Mouse (Mus musculus) kidney, embryonic 16.5 days (tissue): ENCODE results near the gene Ptger1. TPM values are rescaled to one million over a fixed set of nuclear protein-coding genes. Genes with fewer than 3 reads are reported as not detected.

Experiments used
- ATAC-seq: fragments of 200-750 bp; cut with Nextera tagmentation; 2 replicates; pipeline ENCODE4 v1.8.0; 2017; ENCODE audit warnings: moderate TSS enrichment; ENCODE audit not compliant: low FRiP score, low TSS enrichment
- H3K27ac ChIP-seq: fragments of 300-500 bp; sonication (generic); 2 replicates; pipeline ENCODE4 v1.5.1; 2014; ENCODE audit warnings: low read length
- H3K27me3 ChIP-seq: fragments of 300-500 bp; sonication (generic); 2 replicates; pipeline ENCODE4 v1.6.1; 2014; ENCODE audit warnings: low read length, control low read depth, mixed read lengths; ENCODE audit not compliant: insufficient read depth
- H3K36me3 ChIP-seq: fragments of 300-500 bp; sonication (generic); 2 replicates; pipeline ENCODE4 v1.6.1; 2014; ENCODE audit warnings: low read length, control low read depth, mixed read lengths; ENCODE audit not compliant: insufficient read depth
- H3K4me1 ChIP-seq: fragments of 300-500 bp; sonication (generic); 2 replicates; pipeline ENCODE4 v1.6.1; 2014; ENCODE audit warnings: low read length, control low read depth, mixed read lengths; ENCODE audit not compliant: insufficient read depth
- H3K4me2 ChIP-seq: fragments of 300-500 bp; sonication (generic); replicated peaks from 2 replicates; pipeline ENCODE4 v1.6.1; 2014; ENCODE audit warnings: low read depth, low read length
- H3K4me3 ChIP-seq: fragments of 300-500 bp; sonication (generic); 2 replicates; pipeline ENCODE4 v1.5.1; 2014; ENCODE audit warnings: mild to moderate bottlenecking, low read length
- H3K9ac ChIP-seq: fragments of 300-500 bp; sonication (generic); replicated peaks from 2 replicates; pipeline ENCODE4 v1.6.1; 2014; ENCODE audit warnings: low read length
- H3K9me3 ChIP-seq: fragments of 300-500 bp; sonication (generic); 2 replicates; pipeline ENCODE4 v1.6.1; 2016; ENCODE audit warnings: low read length, control low read depth
- WGBS: fragments of 180-500 bp; shearing (Covaris S2); extraction: QIAGEN DNeasy Blood & Tissue Kit; methylation state at CpG from one replicate; pipeline ENCODE4 v1.1.7; 2014; 5-methylcytosine and 5-hydroxymethylcytosine counted together
- polyA plus RNA-seq: library from polyadenylated mRNA; unstranded; fragments of >200 nt; fragmentation: Nextera tagmentation; extraction: Ambion mirVana; gene quantifications from 2 replicates; pipeline ENCODE4 v1.2.1, GENCODE M21; 2015

Gene Ptger1
- polyA plus RNA-seq, 1 experiment from 2014 or later = 4.0 TPM

- no peak for ATAC-seq
- Histone ChIP-seq H3K9ac (no peak overlapping the region), H3K36me3 (no peaks in the 10 kb centered on the region), H3K4me1 (peaks cover 12% of the 10 kb centered on the region), H3K9me3 (0 out of 2 replicates have a peak, but pooled peaks cover 3% of the 10 kb centered on the region), H3K27me3 (no peaks in the 10 kb centered on the region), H3K4me3 (no peak overlapping the region), H3K4me2 (no peak overlapping the region), H3K27ac (no peak overlapping the region)
- WGBS = 82% methylated on average over 4 of the region's 4 CpGs
Observed at GRCm38 (mm10) chr8:83703426-83703825, 36.9 kb downstream of the Ptger1 start.

- Histone ChIP-seq H3K4me1 (no peaks in the 10 kb centered on the region), H3K9ac (no peak overlapping the region)
- WGBS = 65% methylated on average over 5 of the region's 5 CpGs
Observed at GRCm38 (mm10) chr8:83706411-83706810, 39.9 kb downstream of the Ptger1 start.

GRCm38 (mm10) chr8:83707554-83707953, 41.1 kb downstream of the Ptger1 start:
- no peak overlapping the region for H3K4me3 ChIP-seq
- no peak for ATAC-seq
- no peaks in the 10 kb centered on the region for H3K27me3 ChIP-seq
- WGBS = 80% methylated on average over 8 of the region's 8 CpGs
- H3K4me1 ChIP-seq = no peaks in the 10 kb centered on the region
- no peak overlapping the region for H3K27ac ChIP-seq
- H3K9ac ChIP-seq = no peak overlapping the region
- no peak overlapping the region for H3K4me2 ChIP-seq
- H3K36me3 ChIP-seq = no peaks in the 10 kb centered on the region
- H3K9me3 ChIP-seq = no peaks in the 10 kb centered on the region

More at GRCm38 (mm10) chr8:83706411-83706810, 39.9 kb downstream of the Ptger1 start:
- Histone ChIP-seq H3K4me3 (no peak overlapping the region), H3K9me3 (0 out of 2 replicates have a peak, but pooled peaks cover 1% of the 10 kb centered on the region), H3K27me3 (no peaks in the 10 kb centered on the region), H3K4me2 (no peak overlapping the region), H3K27ac (no peak overlapping the region), H3K36me3 (no peaks in the 10 kb centered on the region)
- ATAC-seq = no peak

- Histone ChIP-seq H3K9ac (peak overlapping the region; percentile 38; the same call in 1 of the 2 replicates), H3K4me1 (peaks cover 11% of the 10 kb centered on the region), H3K27ac (0 out of 2 replicates have a peak overlapping the region, but pooled peaks have one; percentile 36), H3K36me3 (peaks cover under 1% of the 10 kb centered on the region; the same call in 1 of the 2 replicates), H3K4me2 (peak overlapping the region; percentile 57), H3K27me3 (no peaks in the 10 kb centered on the region), H3K9me3 (no peaks in the 10 kb centered on the region), H3K4me3 (peak overlapping the region; percentile 76)
- no peak for ATAC-seq
- 17% methylated on average over 8 of the region's 8 CpGs for WGBS
Observed at GRCm38 (mm10) chr8:83714676-83715030, 48.2 kb downstream of the Ptger1 start.

- Histone ChIP-seq H3K4me1 (peaks cover 11% of the 10 kb centered on the region), H3K36me3 (peaks cover 6% of the 10 kb centered on the region; the same call in 1 of the 2 replicates), H3K27ac (peak within 1 kb of the TSS; percentile 91), H3K4me3 (peak within 1 kb of the TSS; percentile 76), H3K9ac (peak within 1 kb of the TSS; percentile 94), H3K4me2 (peak within 1 kb of the TSS; percentile 92), H3K9me3 (no peaks in the 10 kb centered on the region), H3K27me3 (no peaks in the 10 kb centered on the region)
- under 1% methylated on average over 63 of the region's 63 CpGs for WGBS
- peak; percentile 100 for ATAC-seq
Observed at GRCm38 (mm10) chr8:83715031-83715690, 48.7 kb downstream of the Ptger1 start, which contains the start of gene Ddx39. Gene Ddx39, plus strand, starts transcription at chr8:83715177.

- no peak for ATAC-seq
- no peaks in the 10 kb centered on the region for H3K27me3 ChIP-seq
- H3K4me3 ChIP-seq = peak overlapping the region; percentile 76
- peak overlapping the region; percentile 94 for H3K9ac ChIP-seq
- H3K36me3 ChIP-seq = peaks cover 12% of the 10 kb centered on the region
- peak overlapping the region; percentile 92 for H3K4me2 ChIP-seq
- peak overlapping the region; percentile 91; the same call in 1 of the 2 replicates for H3K27ac ChIP-seq
- under 1% methylated on average over 17 of the region's 17 CpGs for WGBS
- H3K4me1 ChIP-seq = peaks cover 11% of the 10 kb centered on the region
- H3K9me3 ChIP-seq = no peaks in the 10 kb centered on the region
Observed at GRCm38 (mm10) chr8:83715771-83716170, 49.3 kb downstream of the Ptger1 start.

- Histone ChIP-seq H3K36me3 (peaks cover 20% of the 10 kb centered on the region), H3K27ac (no peak overlapping the region), H3K4me1 (peaks cover 11% of the 10 kb centered on the region), H3K9me3 (no peaks in the 10 kb centered on the region), H3K4me3 (peak overlapping the region; percentile 76), H3K9ac (peak overlapping the region; percentile 94), H3K4me2 (peak overlapping the region; percentile 92), H3K27me3 (no peaks in the 10 kb centered on the region)
- ATAC-seq = no peak
- WGBS = 64% methylated on average over 2 of the region's 2 CpGs
Observed at GRCm38 (mm10) chr8:83716563-83716962, 50.1 kb downstream of the Ptger1 start.

GRCm38 (mm10) chr8:83719048-83719447, 52.6 kb downstream of the Ptger1 start:
- H3K4me3 ChIP-seq = no peak overlapping the region
- ATAC-seq = no peak
- H3K9me3 ChIP-seq = no peaks in the 10 kb centered on the region
- WGBS = 79% methylated on average over 2 of the region's 2 CpGs
- peaks cover 11% of the 10 kb centered on the region for H3K4me1 ChIP-seq
- H3K27ac ChIP-seq = no peak overlapping the region
- no peaks in the 10 kb centered on the region for H3K27me3 ChIP-seq
- H3K9ac ChIP-seq = no peak overlapping the region
- H3K36me3 ChIP-seq = peaks cover 45% of the 10 kb centered on the region
- H3K4me2 ChIP-seq = no peak overlapping the region

GRCm38 (mm10) chr8:83719693-83720092, 53.2 kb downstream of the Ptger1 start:
- no peak for ATAC-seq
- Histone ChIP-seq H3K4me2 (no peak overlapping the region), H3K4me3 (no peak overlapping the region), H3K27me3 (no peaks in the 10 kb centered on the region), H3K9ac (no peak overlapping the region), H3K4me1 (peaks cover 11% of the 10 kb centered on the region), H3K36me3 (peaks cover 51% of the 10 kb centered on the region), H3K9me3 (no peaks in the 10 kb centered on the region), H3K27ac (no peak overlapping the region)
- 89% methylated on average over 2 of the region's 2 CpGs for WGBS

- Histone ChIP-seq H3K4me2 (no peak overlapping the region), H3K27ac (no peak overlapping the region; the same call in 1 of the 2 replicates), H3K4me3 (no peak overlapping the region), H3K36me3 (peaks cover 62% of the 10 kb centered on the region), H3K27me3 (no peaks in the 10 kb centered on the region), H3K9me3 (no peaks in the 10 kb centered on the region), H3K9ac (no peak overlapping the region), H3K4me1 (peaks cover 5% of the 10 kb centered on the region)
- WGBS = 84% methylated on average over 25 of the region's 25 CpGs
- ATAC-seq = no peak
Observed at GRCm38 (mm10) chr8:83721405-83722025, 55.0 kb downstream of the Ptger1 start.
